Mouse (Mus musculus) heart, adult 11 months (tissue): ENCODE measurements around the gene Cenpj.

ENCODE experiments used
- DNase-seq: peaks from one replicate; pipeline ENCODE4 v3.0.0; 2022

Cenpj gene

GRCm38 (mm10) chr14:56544946-56545345, 30.3 kb downstream of the Cenpj start:
- no peak for DNase-seq

DNA sequence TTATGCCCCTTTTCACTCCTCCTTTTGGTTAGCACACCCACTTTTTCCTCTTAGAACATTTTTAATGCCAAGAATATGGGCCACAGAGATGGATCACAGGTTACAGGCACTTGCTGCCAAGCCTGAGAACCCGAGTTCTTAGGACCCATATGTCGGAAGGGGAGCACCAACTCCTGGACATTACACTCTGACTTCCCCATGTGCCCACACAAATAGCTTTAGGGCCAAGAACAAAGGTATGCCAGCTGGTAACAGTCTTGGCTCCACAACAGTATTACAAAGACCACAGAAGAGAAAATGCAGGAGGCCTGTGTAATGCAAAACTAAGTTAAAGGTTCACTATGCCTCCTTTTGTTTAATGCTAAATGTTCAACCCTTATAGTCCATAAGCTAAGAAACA, 44.4 kb downstream of the Cenpj start:
- peak; percentile 35 for DNase-seq

DNA sequence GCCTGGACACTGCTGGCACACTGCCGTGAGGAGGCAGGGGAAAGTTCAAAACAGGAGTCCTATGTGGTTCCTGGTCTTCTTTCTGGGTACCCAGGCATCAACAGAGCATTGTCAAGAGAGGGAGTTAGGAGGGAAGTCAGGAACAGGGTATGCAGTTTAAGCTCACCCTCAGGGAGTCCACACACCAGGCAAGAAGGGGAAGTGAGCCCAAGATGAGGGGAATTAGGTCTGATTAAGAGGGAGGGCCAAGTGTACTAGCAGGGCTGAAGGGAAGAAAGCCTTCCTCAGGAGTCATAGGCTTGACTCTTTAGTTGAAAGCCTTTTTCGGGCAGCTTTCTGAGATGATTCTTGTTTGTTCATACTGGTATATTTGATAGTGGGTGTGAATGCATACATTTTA, 60.5 kb downstream of the Cenpj start:
- peak; percentile 27 for DNase-seq

- DNase-seq, result no peak
Measured at GRCm38 (mm10) chr14:56512084-56512483, 63.1 kb downstream of the Cenpj start.

- no peak for DNase-seq
Measured at GRCm38 (mm10) chr14:56506743-56507142, 68.5 kb downstream of the Cenpj start.

DNA sequence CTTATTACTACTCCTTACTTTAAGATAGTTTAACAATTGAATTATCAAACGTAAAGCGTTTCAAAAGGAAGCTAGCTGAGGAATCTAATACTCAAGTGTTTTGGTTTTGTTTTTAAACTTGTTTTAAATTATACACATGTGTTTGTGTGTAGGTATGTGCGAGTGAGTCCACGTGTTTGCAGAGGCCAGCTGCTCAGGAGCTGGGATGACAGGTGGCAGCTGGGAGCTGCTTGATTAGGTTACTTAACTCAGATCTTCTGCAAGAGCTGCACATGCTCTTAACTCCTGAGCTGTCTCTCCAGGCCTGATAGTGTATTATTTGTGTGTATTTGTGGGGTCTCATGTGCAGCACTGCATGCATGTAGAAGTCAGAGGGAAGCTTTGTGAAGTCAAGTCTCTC, 72.8 kb downstream of the Cenpj start:
- DNase-seq, result no peak

- no peak for DNase-seq
Measured at GRCm38 (mm10) chr14:56489806-56490205, 85.4 kb downstream of the Cenpj start.
